Mouse (Mus musculus) megakaryocyte progenitor cell, adult 5-6 weeks (primary cell): ENCODE measurements around the gene Ddx10. TPM values are rescaled to one million over a fixed set of nuclear protein-coding genes. Genes with fewer than 3 reads are reported as not detected.

Experiments used
- total RNA-seq, 2 experiments: library from RNA; stranded (forward) in 1 of 2; stranded (reverse) in 1 of 2; fragments of 157-497, 149-512 nt in 1 of 2; fragments of 200-1000 nt in 1 of 2; gene quantifications; 2 replicates each; pipeline versions ENCODE4 v1.2.3 to v1.2.4; 2015 to 2017

The Ddx10 gene
- total RNA-seq, 2 experiments from 2014 or later, result 57.4 to 62.1 TPM

Other genes with a start within 250 kb of the Ddx10 start
- gene Exph5, start 53.6 kb upstream of the Ddx10 start, total RNA-seq (2015), result 0.07 TPM in 1 of 2 replicates, not detected in the other
- gene Exph5, start 53.6 kb upstream of the Ddx10 start, total RNA-seq (2017), result 0.03 TPM in 1 of 2 replicates, not detected in the other
- 6.9 and 8.1 TPM in 2 replicates for gene Kdelc2, start 136.0 kb upstream of the Ddx10 start, total RNA-seq (2015)
- gene Kdelc2, start 136.0 kb upstream of the Ddx10 start, total RNA-seq (2017), result 10.5 and 12.4 TPM in 2 replicates
- gene 4930550C14Rik, start 154.3 kb upstream of the Ddx10 start, total RNA-seq (2015), result 0.32 and 0.44 TPM in 2 replicates
- gene 4930550C14Rik, start 154.3 kb upstream of the Ddx10 start, total RNA-seq (2017), result 0.50 TPM in 1 of 2 replicates, not detected in the other